Mouse (Mus musculus) hindbrain, embryonic 15.5 days (tissue): ENCODE measurements around the gene Ly6g6f. TPM values are rescaled to one million over a fixed set of nuclear protein-coding genes. Genes with fewer than 3 reads are reported as not detected.

Experiments
- ATAC-seq: fragments of 200-750 bp; cut with Nextera tagmentation; 2 replicates; pipeline ENCODE4 v1.8.0; 2017; ENCODE audit warnings: low read depth, moderate number of reproducible peaks, moderate TSS enrichment; ENCODE audit not compliant: low FRiP score
- H3K27ac ChIP-seq: fragments of 300-500 bp; sonication (generic); replicated peaks from 2 replicates; pipeline ENCODE4 v1.5.1; 2015; ENCODE audit warnings: mild to moderate bottlenecking, inconsistent platforms
- H3K27me3 ChIP-seq: fragments of 300-500 bp; sonication (generic); 2 replicates; pipeline ENCODE4 v1.6.1; 2015; ENCODE audit warnings: control low read depth, inconsistent platforms
- H3K36me3 ChIP-seq: fragments of 300-500 bp; sonication (generic); 2 replicates; pipeline ENCODE4 v1.6.1; 2015; ENCODE audit warnings: control low read depth, inconsistent platforms
- H3K4me1 ChIP-seq: fragments of 300-500 bp; sonication (generic); replicated peaks from 2 replicates; pipeline ENCODE4 v1.6.1; 2015; ENCODE audit warnings: control low read depth, inconsistent platforms
- H3K4me2 ChIP-seq: fragments of 300-500 bp; sonication (generic); 2 replicates; pipeline ENCODE4 v1.6.1; 2015; ENCODE audit warnings: moderate library complexity, mild to moderate bottlenecking, inconsistent platforms
- H3K4me3 ChIP-seq: fragments of 300-500 bp; sonication (generic); 2 replicates; pipeline ENCODE4 v1.5.1; 2015; ENCODE audit warnings: mild to moderate bottlenecking, inconsistent platforms
- H3K9ac ChIP-seq: fragments of 300-500 bp; sonication (generic); 2 replicates; pipeline ENCODE4 v1.6.1; 2015; ENCODE audit warnings: inconsistent platforms
- H3K9me3 ChIP-seq: fragments of 300-500 bp; sonication (generic); 2 replicates; pipeline ENCODE4 v1.6.1; 2016; ENCODE audit warnings: control low read depth, inconsistent platforms
- WGBS: fragments of 180-500 bp; shearing (Covaris S2); methylation state at CpG from one replicate; pipeline ENCODE4 v1.1.7; 2015; 5-methylcytosine and 5-hydroxymethylcytosine counted together
- polyA plus RNA-seq: library from polyadenylated mRNA; unstranded; fragments of >200 nt; fragmentation: Nextera tagmentation; extraction: Ambion mirVana; gene quantifications from 2 replicates; pipeline ENCODE4 v1.2.1, GENCODE M21; 2015

The Ly6g6f gene
- polyA plus RNA-seq, 1 experiment from 2014 or later = not detected

DNA sequence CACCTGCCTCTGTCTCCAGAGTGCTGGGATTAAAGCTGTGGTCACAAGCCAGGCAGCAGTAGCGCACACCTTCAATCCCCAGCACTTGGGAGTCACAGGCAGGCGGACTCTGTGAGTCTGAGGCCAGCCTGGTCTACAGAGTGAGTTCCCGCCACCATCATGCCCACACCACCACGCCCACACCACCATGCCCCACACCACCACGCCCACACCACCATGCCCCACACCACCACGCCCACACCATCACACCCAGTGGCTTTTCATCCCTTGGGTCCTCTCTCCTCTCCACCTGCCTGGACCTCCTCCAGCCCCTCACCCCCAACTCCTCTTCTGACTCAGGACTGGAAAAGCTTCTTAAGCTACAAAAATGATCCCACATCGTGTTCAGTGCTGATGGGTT is 53.5 kb downstream of the Ly6g6f start:
- no peaks in the 10 kb centered on the region for H3K27me3 ChIP-seq
- WGBS = 90% methylated on average over 7 of the region's 7 CpGs
- no peak overlapping the region for H3K9ac ChIP-seq
- H3K4me2 ChIP-seq = no peak overlapping the region
- peaks cover 10% of the 10 kb centered on the region for H3K4me1 ChIP-seq
- H3K4me3 ChIP-seq = no peak overlapping the region
- H3K9me3 ChIP-seq = no peaks in the 10 kb centered on the region
- no peaks in the 10 kb centered on the region for H3K36me3 ChIP-seq
- ATAC-seq = no peak
- no peak overlapping the region for H3K27ac ChIP-seq

DNA sequence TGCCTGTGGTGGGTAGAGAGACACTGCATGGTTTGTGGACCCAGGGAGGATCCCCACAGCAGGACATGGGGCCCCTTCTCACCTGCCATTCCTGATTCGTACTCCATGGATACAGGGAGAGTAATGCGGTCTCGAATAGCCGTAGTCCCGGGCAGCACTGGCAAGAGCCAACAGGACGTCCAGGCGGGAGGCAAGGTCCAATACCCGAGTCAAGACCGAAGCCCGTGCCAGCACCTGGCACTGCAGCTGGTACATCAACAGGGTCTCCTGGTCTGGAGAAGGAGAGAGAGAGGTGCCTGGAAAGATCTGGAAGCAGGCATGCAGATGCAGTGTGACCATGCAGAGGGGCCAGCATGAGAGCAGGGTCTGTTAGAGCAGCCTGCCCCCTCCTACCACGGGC is 54.1 kb downstream of the Ly6g6f start:
- Histone ChIP-seq H3K9ac (no peak overlapping the region), H3K36me3 (no peaks in the 10 kb centered on the region), H3K27ac (no peak overlapping the region), H3K27me3 (no peaks in the 10 kb centered on the region), H3K4me3 (no peak overlapping the region), H3K4me2 (no peak overlapping the region), H3K9me3 (no peaks in the 10 kb centered on the region), H3K4me1 (peaks cover 10% of the 10 kb centered on the region)
- no peak for ATAC-seq
- WGBS = 86% methylated on average over 11 of the region's 11 CpGs

Other genes with a start within 250 kb of the Ly6g6f start
- 43.9 TPM in 2 replicates for gene Stk19, start 248.7 kb downstream of the Ly6g6f start, polyA plus RNA-seq
- 67.2 and 68.3 TPM in 2 replicates for gene Dxo, start 248.6 kb downstream of the Ly6g6f start, polyA plus RNA-seq
- gene Skiv2l, start 235.4 kb downstream of the Ly6g6f start, polyA plus RNA-seq = 59.4 and 63.4 TPM in 2 replicates
- 81.0 and 94.4 TPM in 2 replicates for gene Nelfe, start 235.2 kb downstream of the Ly6g6f start, polyA plus RNA-seq
- 2.5 and 4.1 TPM in 2 replicates for gene Cfb, start 223.1 kb downstream of the Ly6g6f start, polyA plus RNA-seq
- gene Zbtb12, start 206.1 kb downstream of the Ly6g6f start, polyA plus RNA-seq = 11.9 and 12.9 TPM in 2 replicates
- not detected in 2 replicates for gene Gm20547, start 203.6 kb downstream of the Ly6g6f start, polyA plus RNA-seq
- 2.4 and 3.7 TPM in 2 replicates for gene C2, start 187.3 kb downstream of the Ly6g6f start, polyA plus RNA-seq
- gene Ehmt2, start 187.1 kb downstream of the Ly6g6f start, polyA plus RNA-seq = 90.9 and 96.7 TPM in 2 replicates
- gene Slc44a4, start 171.1 kb downstream of the Ly6g6f start, polyA plus RNA-seq = 0.09 TPM in 1 of 2 replicates, not detected in the other
- gene Neu1, start 154.4 kb downstream of the Ly6g6f start, polyA plus RNA-seq = 35.9 and 38.3 TPM in 2 replicates
- gene Hspa1b, start 126.4 kb downstream of the Ly6g6f start, polyA plus RNA-seq = 0.31 and 0.51 TPM in 2 replicates
- gene Gm20481, start 115.7 kb downstream of the Ly6g6f start, polyA plus RNA-seq = 1.0 TPM in 1 of 2 replicates, not detected in the other
- 12.0 and 13.1 TPM in 2 replicates for gene Hspa1a, start 113.5 kb downstream of the Ly6g6f start, polyA plus RNA-seq
- 1.3 and 1.8 TPM in 2 replicates for gene Hspa1l, start 112.9 kb downstream of the Ly6g6f start, polyA plus RNA-seq
- 109 and 113 TPM in 2 replicates for gene Lsm2, start 103.7 kb downstream of the Ly6g6f start, polyA plus RNA-seq
- gene Vars, start 84.6 kb downstream of the Ly6g6f start, polyA plus RNA-seq = 60.4 and 68.7 TPM in 2 replicates
- gene Vwa7, start 69.0 kb downstream of the Ly6g6f start, polyA plus RNA-seq = 0.14 TPM in 2 replicates
- gene Sapcd1, start 57.6 kb downstream of the Ly6g6f start, polyA plus RNA-seq = 1.6 and 2.3 TPM in 2 replicates
- gene Msh5, start 38.9 kb downstream of the Ly6g6f start, polyA plus RNA-seq = 1.6 and 3.4 TPM in 2 replicates
- gene Clic1, start 35.6 kb downstream of the Ly6g6f start, polyA plus RNA-seq = 87.4 TPM in 2 replicates
- 349 and 367 TPM in 2 replicates for gene Ddah2, start 26.6 kb downstream of the Ly6g6f start, polyA plus RNA-seq
- 0.18 TPM in 1 of 2 replicates, not detected in the other for gene Ly6g6c, start 20.2 kb downstream of the Ly6g6f start, polyA plus RNA-seq
- 0.22 and 0.25 TPM in 2 replicates for gene Mpig6b, start 19.4 kb downstream of the Ly6g6f start, polyA plus RNA-seq
- 0.43 and 0.53 TPM in 2 replicates for gene Ly6g6e, start 8.7 kb downstream of the Ly6g6f start, polyA plus RNA-seq
- 1.2 and 1.8 TPM in 2 replicates for gene Ly6g6d, start 7.5 kb downstream of the Ly6g6f start, polyA plus RNA-seq
- gene Abhd16a, start 3.7 kb upstream of the Ly6g6f start, polyA plus RNA-seq = 102 and 106 TPM in 2 replicates
- gene Ly6g5c, start 22.7 kb upstream of the Ly6g6f start, polyA plus RNA-seq = not detected in 2 replicates
- 1.1 and 1.2 TPM in 2 replicates for gene Ly6g5b, start 29.8 kb upstream of the Ly6g6f start, polyA plus RNA-seq
- gene Gpank1, start 35.8 kb upstream of the Ly6g6f start, polyA plus RNA-seq = 24.3 and 25.4 TPM in 2 replicates
- 308 and 311 TPM in 2 replicates for gene Csnk2b, start 36.4 kb upstream of the Ly6g6f start, polyA plus RNA-seq
- 9.3 and 10.8 TPM in 2 replicates for gene D17H6S53E, start 40.8 kb upstream of the Ly6g6f start, polyA plus RNA-seq
- 0.21 and 0.79 TPM in 2 replicates for gene Apom, start 46.4 kb upstream of the Ly6g6f start, polyA plus RNA-seq
- gene Bag6, start 49.6 kb upstream of the Ly6g6f start, polyA plus RNA-seq = 70.0 and 75.7 TPM in 2 replicates
- gene Prrc2a, start 79.3 kb upstream of the Ly6g6f start, polyA plus RNA-seq = 175 and 181 TPM in 2 replicates
- 7.4 and 9.6 TPM in 2 replicates for gene Aif1, start 90.5 kb upstream of the Ly6g6f start, polyA plus RNA-seq
- 5.6 and 13.9 TPM in 2 replicates for gene Lst1, start 102.8 kb upstream of the Ly6g6f start, polyA plus RNA-seq
- 0.84 and 0.97 TPM in 2 replicates for gene Ltb, start 108.8 kb upstream of the Ly6g6f start, polyA plus RNA-seq
- gene Tnf, start 116.4 kb upstream of the Ly6g6f start, polyA plus RNA-seq = 0.13 TPM in 1 of 2 replicates, not detected in the other
- 0.39 and 0.42 TPM in 2 replicates for gene Lta, start 119.7 kb upstream of the Ly6g6f start, polyA plus RNA-seq
- 0.43 and 0.55 TPM in 2 replicates for gene Gm16181, start 135.2 kb upstream of the Ly6g6f start, polyA plus RNA-seq
- gene Atp6v1g2, start 148.1 kb upstream of the Ly6g6f start, polyA plus RNA-seq = 99.1 and 110 TPM in 2 replicates
- 10.8 and 12.0 TPM in 2 replicates for gene Nfkbil1, start 150.2 kb upstream of the Ly6g6f start, polyA plus RNA-seq
- 361 and 365 TPM in 2 replicates for gene Ddx39b, start 156.1 kb upstream of the Ly6g6f start, polyA plus RNA-seq
- gene H2-D1, start 177.1 kb upstream of the Ly6g6f start, polyA plus RNA-seq = 118 and 128 TPM in 2 replicates
- gene H2-Q1, start 234.8 kb upstream of the Ly6g6f start, polyA plus RNA-seq = 0.39 and 0.58 TPM in 2 replicates